Mouse (Mus musculus): Measurements from ENCODE around the gene Exosc8.
"Not testable (repeated sequence)": the region's sequence is repeated elsewhere in the genome, so short reads cannot be mapped to it uniquely, and the experiment has no call there.

Gene Exosc8

GRCm38 (mm10) chr3:54735247-54736046, at the start of gene Exosc8, which contains the start of gene Alg5:
TSS of gene Exosc8 (minus strand) at chr3:54735393.
TSS of gene Alg5 (plus strand) at chr3:54735539.
- peak; percentile 89 to 92 for DNase-seq (ENCODE audit: low spot score in 2 of 2)

GRCm38 (mm10) chr3:54775989-54776631, 40.9 kb upstream of the Exosc8 start:
- no peak for DNase-seq (ENCODE audit: low spot score in 2 of 2)

GRCm38 (mm10) chr3:54773613-54774012, 38.4 kb upstream of the Exosc8 start:
- DNase-seq (ENCODE audit: low spot score in 2 of 2), result no peak

- no peak for DNase-seq (ENCODE audit: low spot score in 2 of 2)
Measured at GRCm38 (mm10) chr3:54769349-54770275, 34.4 kb upstream of the Exosc8 start.

- no peak for DNase-seq (ENCODE audit: low spot score in 2 of 2)
Measured at GRCm38 (mm10) chr3:54768592-54768991, 33.4 kb upstream of the Exosc8 start.

- DNase-seq (ENCODE audit: low spot score in 2 of 2), result no peak
Measured at GRCm38 (mm10) chr3:54766811-54767210, 31.6 kb upstream of the Exosc8 start.

GRCm38 (mm10) chr3:54766034-54766433, 30.8 kb upstream of the Exosc8 start:
- no peak for DNase-seq (ENCODE audit: low spot score in 2 of 2)

- DNase-seq (ENCODE audit: low spot score in 2 of 2), result not testable (repeated sequence)
Measured at GRCm38 (mm10) chr3:54765521-54765920, 30.3 kb upstream of the Exosc8 start.

- no peak for DNase-seq (ENCODE audit: low spot score in 2 of 2)
Measured at GRCm38 (mm10) chr3:54764418-54764817, 29.2 kb upstream of the Exosc8 start.

GRCm38 (mm10) chr3:54761258-54761657, 26.1 kb upstream of the Exosc8 start:
- DNase-seq (ENCODE audit: low spot score in 2 of 2), result no peak

GRCm38 (mm10) chr3:54760321-54761115, 25.3 kb upstream of the Exosc8 start:
- no peak for DNase-seq (ENCODE audit: low spot score in 2 of 2)

GRCm38 (mm10) chr3:54759211-54759610, 24.0 kb upstream of the Exosc8 start:
- DNase-seq (ENCODE audit: low spot score in 2 of 2), result no peak

- no peak for DNase-seq (ENCODE audit: low spot score in 2 of 2)
Measured at GRCm38 (mm10) chr3:54757446-54757845, 22.3 kb upstream of the Exosc8 start.

GRCm38 (mm10) chr3:54756058-54756457, 20.9 kb upstream of the Exosc8 start:
- DNase-seq (ENCODE audit: low spot score in 2 of 2), result no peak

- peak; percentile 65 to 69 for DNase-seq (ENCODE audit: low spot score in 2 of 2)
Measured at GRCm38 (mm10) chr3:54755145-54756041, 20.2 kb upstream of the Exosc8 start, which contains the start of gene Smad9. TSS of gene Smad9 (plus strand) at chr3:54755582.

GRCm38 (mm10) chr3:54753411-54753810, 18.2 kb upstream of the Exosc8 start:
- DNase-seq (ENCODE audit: low spot score in 2 of 2), result no peak

GRCm38 (mm10) chr3:54745799-54746198, 10.6 kb upstream of the Exosc8 start:
- no peak for DNase-seq (ENCODE audit: low spot score in 2 of 2)

GRCm38 (mm10) chr3:54741965-54742364, 6.8 kb upstream of the Exosc8 start:
- no peak for DNase-seq (ENCODE audit: low spot score in 2 of 2)

- DNase-seq (ENCODE audit: low spot score in 2 of 2), result no peak
Measured at GRCm38 (mm10) chr3:54737317-54737716, 2.1 kb upstream of the Exosc8 start.

Measured in urinary bladder, postnatal 4 days (tissue).